Mouse (Mus musculus) heart, embryonic 11.5 days (tissue): ENCODE measurements at regions not wholly inside any gene's neighbourhood (a gene's known extent, or its start where the extent isn't known, plus 50 kb on each side); places are given as distances from the start of the nearest gene placed in this dataset.

Experiments
- ATAC-seq: fragments of 200-750 bp; cut with Nextera tagmentation; replicated peaks from 2 replicates; pipeline ENCODE4 v1.8.0; 2017; ENCODE audit warnings: moderate library complexity; ENCODE audit not compliant: insufficient number of reproducible peaks, low FRiP score, low TSS enrichment
- H3K27ac ChIP-seq: fragments of 300-500 bp; sonication (generic); 2 replicates; pipeline ENCODE4 v1.5.1; 2014; ENCODE audit warnings: mild to moderate bottlenecking, low read depth, low read length
- H3K27me3 ChIP-seq: fragments of 300-500 bp; sonication (generic); 2 replicates; pipeline ENCODE4 v1.6.1; 2014; ENCODE audit warnings: mild to moderate bottlenecking, low read length, mixed read lengths; ENCODE audit not compliant: control insufficient read depth, insufficient read depth
- H3K36me3 ChIP-seq: fragments of 300-500 bp; sonication (generic); 2 replicates; pipeline ENCODE4 v1.6.1; 2014; ENCODE audit warnings: mild to moderate bottlenecking, low read length, moderate library complexity, mixed read lengths; ENCODE audit not compliant: control insufficient read depth, insufficient read depth
- H3K4me1 ChIP-seq: fragments of 300-500 bp; sonication (generic); 2 replicates; pipeline ENCODE4 v1.6.1; 2014; ENCODE audit warnings: low read length; ENCODE audit not compliant: control insufficient read depth, insufficient read depth
- H3K4me2 ChIP-seq: fragments of 300-500 bp; sonication (generic); 2 replicates; pipeline ENCODE4 v1.6.1; 2014; ENCODE audit warnings: mild to moderate bottlenecking, moderate library complexity
- H3K4me3 ChIP-seq: fragments of 300-500 bp; sonication (generic); 2 replicates; pipeline ENCODE4 v1.5.1; 2014; ENCODE audit warnings: low read depth, low read length
- H3K9ac ChIP-seq: fragments of 300-500 bp; sonication (generic); 2 replicates; pipeline ENCODE4 v1.6.1; 2014; ENCODE audit warnings: mild to moderate bottlenecking, low read depth, low read length, moderate library complexity
- H3K9me3 ChIP-seq: fragments of 300-500 bp; sonication (generic); replicated peaks from 2 replicates; pipeline ENCODE4 v1.6.1; 2016; ENCODE audit warnings: low read length; ENCODE audit not compliant: control insufficient read depth
- WGBS: fragments of 180-500 bp; shearing (Covaris S2); extraction: QIAGEN DNeasy Blood & Tissue Kit; methylation state at CpG from one replicate; pipeline ENCODE4 v1.1.7; 2014; ENCODE audit not compliant: insufficient replicate concordance; 5-methylcytosine and 5-hydroxymethylcytosine counted together

DNA sequence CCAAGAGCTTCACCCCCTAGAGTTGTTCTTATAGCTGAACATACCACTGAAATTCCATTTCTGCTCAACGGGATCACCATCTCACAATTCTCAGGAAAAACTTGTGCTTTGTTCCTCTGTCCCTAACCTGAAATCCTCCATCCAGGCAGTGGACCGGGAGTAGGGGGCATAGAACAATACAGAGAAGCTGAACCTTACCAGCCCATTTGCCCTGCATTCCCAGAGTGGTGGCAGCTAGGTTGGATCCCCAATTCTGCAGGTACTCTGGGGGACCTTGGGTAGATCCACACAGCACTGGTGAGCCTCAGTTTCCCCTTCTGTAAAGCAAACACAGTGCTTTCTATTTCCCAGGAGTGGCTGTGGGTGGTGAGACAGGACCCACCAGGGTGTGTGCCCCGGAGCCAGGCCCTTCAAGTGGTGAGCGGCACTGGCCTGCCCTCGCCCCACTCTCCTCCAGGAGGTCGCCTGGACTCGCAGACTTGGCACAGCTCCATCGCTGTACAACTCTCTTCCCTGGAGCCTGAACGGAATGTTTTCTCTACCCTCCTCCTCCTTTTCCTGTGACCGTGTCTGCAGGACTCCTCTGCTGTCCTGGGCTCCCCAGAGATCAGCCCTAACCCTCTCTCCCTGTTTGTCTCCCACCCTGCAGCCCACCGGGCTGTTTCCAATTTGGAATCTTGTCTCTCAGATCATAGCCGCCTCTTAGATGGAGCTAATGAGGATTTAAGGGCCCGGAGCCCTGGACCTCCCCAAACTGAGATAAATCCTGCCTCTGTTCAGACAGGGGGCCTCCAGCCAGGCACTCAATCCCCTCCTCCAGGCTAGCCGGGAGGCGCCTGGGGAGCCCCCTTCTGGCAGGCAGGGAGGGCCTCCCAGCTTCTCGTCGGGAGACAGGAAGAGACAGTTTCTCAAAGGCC lies 52.3 kb upstream of the Cux1 start:
- Histone ChIP-seq H3K36me3 (no peaks in the 10 kb centered on the region), H3K9me3 (no peaks in the 10 kb centered on the region), H3K4me1 (peaks cover 19% of the 10 kb centered on the region), H3K27ac (peak overlapping the region; percentile 64), H3K4me3 (peak overlapping the region; percentile 14; the same call in 1 of the 2 replicates), H3K27me3 (peaks cover 4% of the 10 kb centered on the region; the same call in 1 of the 2 replicates), H3K9ac (0 out of 2 replicates have a peak overlapping the region, but pooled peaks have one; percentile 43), H3K4me2 (peak overlapping the region; percentile 58)
- 9% methylated on average over 17 of the region's 17 CpGs for WGBS
- peak; percentile 68; the same call in 1 of the 2 replicates for ATAC-seq

DNA sequence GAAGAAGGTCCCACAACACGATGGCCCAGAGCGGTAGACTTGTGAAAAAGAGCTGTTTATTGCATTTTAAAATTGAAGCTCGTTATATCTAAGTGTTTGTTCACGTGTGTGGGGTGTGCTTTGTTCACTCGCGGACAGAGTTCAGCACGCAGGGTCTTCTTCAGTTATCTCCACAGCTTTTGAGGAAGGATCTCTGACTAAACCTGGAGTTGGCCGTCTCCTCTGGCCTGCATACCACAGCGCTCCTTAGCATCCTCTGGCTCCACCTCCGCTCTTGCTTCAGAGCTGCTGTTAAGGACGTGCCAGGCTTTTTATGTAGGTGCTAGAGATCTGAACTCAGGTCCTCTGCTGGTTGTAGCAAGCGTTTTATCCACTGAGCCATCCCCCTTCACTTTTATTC lies 52.9 kb upstream of the Cux1 start:
- peak overlapping the region; percentile 14; the same call in 1 of the 2 replicates for H3K4me3 ChIP-seq
- 0 out of 2 replicates have a peak overlapping the region, but pooled peaks have one; percentile 43 for H3K9ac ChIP-seq
- WGBS = 14% methylated on average over 12 of the region's 12 CpGs
- H3K4me1 ChIP-seq = peaks cover 19% of the 10 kb centered on the region
- no peaks in the 10 kb centered on the region for H3K9me3 ChIP-seq
- H3K27me3 ChIP-seq = peaks cover 4% of the 10 kb centered on the region; the same call in 1 of the 2 replicates
- H3K36me3 ChIP-seq = no peaks in the 10 kb centered on the region
- peak overlapping the region; percentile 58 for H3K4me2 ChIP-seq
- no peak for ATAC-seq
- peak overlapping the region; percentile 64 for H3K27ac ChIP-seq

DNA sequence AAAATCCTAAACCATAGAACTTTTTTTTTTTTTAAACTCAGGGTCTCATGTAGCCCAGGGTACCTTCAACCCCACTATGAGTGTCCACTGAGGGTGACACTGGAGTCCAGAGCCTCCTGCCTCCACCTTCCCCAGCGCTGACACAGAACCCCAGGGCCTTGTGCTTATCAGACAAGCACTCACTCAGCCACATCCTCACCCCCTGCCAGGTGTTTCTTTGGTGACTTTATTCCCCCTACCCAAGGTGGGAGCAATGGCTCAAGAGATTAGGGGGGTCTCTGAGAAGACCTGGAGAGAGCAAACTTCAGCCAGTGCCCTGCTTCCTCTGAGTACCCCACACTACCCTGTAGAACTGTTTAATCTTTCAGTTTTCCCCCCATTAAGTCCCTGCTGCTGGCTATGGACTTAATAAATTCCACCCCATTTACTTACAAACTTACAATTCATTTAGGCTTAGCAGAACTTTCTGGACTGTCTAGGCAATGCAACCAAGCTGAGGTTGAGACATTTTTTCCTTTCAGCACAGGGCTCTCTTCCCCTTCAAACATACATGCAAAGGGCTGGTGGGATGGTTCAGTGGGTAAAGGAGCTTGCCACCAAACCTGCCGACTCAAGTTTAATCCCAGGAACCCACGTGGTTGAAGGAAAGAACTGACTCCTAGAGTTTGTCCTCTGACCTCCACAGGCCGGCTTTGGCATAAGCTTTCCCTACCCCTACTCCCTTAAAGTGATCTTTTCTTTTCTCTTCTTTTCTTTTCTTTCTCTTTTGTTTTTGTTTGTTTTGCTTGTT lies 54.2 kb upstream of the Cux1 start:
- H3K9me3 ChIP-seq = no peaks in the 10 kb centered on the region
- WGBS = 23% methylated on average over 4 of the region's 4 CpGs
- no peak overlapping the region for H3K9ac ChIP-seq
- H3K36me3 ChIP-seq = no peaks in the 10 kb centered on the region
- ATAC-seq = no peak
- H3K4me2 ChIP-seq = no peak overlapping the region
- H3K4me3 ChIP-seq = no peak overlapping the region
- peaks cover 19% of the 10 kb centered on the region for H3K4me1 ChIP-seq
- peaks cover 4% of the 10 kb centered on the region; the same call in 1 of the 2 replicates for H3K27me3 ChIP-seq
- H3K27ac ChIP-seq = no peak overlapping the region

DNA sequence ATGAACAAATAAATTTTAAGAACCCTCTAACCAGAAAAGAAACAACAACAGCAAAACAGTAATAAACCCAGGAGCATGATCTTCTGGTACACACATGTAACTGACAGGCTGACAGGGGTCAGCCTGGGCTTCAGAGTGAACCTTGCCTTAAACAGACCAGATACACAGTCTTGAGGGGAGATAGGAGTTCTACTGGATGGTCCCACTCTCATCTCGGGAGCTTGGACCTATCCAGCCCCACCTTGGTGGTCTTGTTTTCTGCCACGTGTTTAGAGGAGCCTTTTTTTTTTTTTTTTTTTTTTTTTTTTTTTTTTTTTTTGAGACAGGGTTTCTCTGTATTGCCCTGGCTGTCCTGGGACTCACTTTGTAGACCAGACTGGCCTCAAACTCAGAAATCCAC lies 54.9 kb upstream of the Cux1 start:
- no peak overlapping the region for H3K4me2 ChIP-seq
- H3K9ac ChIP-seq = no peak overlapping the region
- H3K4me1 ChIP-seq = peaks cover 19% of the 10 kb centered on the region
- H3K27ac ChIP-seq = no peak overlapping the region
- H3K27me3 ChIP-seq = peaks cover 4% of the 10 kb centered on the region; the same call in 1 of the 2 replicates
- H3K36me3 ChIP-seq = no peaks in the 10 kb centered on the region
- no peak overlapping the region for H3K4me3 ChIP-seq
- 14% methylated on average over 2 of the region's 2 CpGs for WGBS
- ATAC-seq = no peak
- H3K9me3 ChIP-seq = no peaks in the 10 kb centered on the region

DNA sequence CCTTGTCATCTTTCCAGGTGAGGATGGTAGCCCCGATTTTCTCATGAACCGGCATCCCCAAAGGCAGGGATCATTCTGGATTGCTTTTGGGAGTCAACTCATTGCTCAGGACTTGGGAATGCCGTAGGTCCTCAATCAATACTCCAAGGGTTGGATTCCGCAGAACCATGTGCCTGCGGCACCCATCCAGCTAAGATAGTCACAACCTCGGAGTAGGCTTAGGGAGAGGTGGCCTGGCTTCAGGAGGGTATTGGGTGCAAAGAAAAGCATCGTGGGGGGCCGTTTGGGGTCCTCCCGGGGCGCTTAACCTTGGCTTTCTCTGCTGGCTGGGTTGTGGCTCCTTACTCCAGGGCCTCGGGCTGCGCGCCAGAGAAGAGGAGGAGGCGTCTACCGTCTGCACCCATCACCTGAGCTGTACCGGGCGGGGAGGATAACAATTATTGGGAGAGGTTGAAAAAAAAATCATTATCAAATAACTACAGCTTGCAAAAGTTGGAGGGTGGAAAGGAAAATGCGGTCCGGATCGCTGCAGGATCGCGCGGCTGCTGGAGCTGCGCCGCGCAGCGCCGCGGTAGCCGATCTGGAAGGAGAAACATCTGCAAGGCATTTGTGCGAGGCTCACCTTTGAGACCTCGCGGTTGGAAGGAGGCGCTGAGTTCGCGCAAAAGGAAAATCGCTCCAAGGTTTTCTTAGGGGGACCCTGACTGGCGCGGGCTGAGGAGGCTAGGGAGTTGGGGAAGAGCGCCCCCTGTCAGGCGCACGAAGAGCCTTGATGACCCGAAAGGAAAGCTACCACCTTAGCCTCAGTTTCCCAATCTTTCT lies 55.6 kb upstream of the Cux1 start:
- Histone ChIP-seq H3K27me3 (0 out of 2 replicates have a peak, but pooled peaks cover 4% of the 10 kb centered on the region), H3K9ac (peak overlapping the region; percentile 30; the same call in 1 of the 2 replicates), H3K4me3 (peak overlapping the region; percentile 48), H3K4me1 (peaks cover 19% of the 10 kb centered on the region), H3K27ac (no peak overlapping the region), H3K4me2 (peak overlapping the region; percentile 77), H3K9me3 (no peaks in the 10 kb centered on the region), H3K36me3 (no peaks in the 10 kb centered on the region)
- WGBS = 3% methylated on average over 43 of the region's 43 CpGs
- ATAC-seq = no peak; the same call in 1 of the 2 replicates

DNA sequence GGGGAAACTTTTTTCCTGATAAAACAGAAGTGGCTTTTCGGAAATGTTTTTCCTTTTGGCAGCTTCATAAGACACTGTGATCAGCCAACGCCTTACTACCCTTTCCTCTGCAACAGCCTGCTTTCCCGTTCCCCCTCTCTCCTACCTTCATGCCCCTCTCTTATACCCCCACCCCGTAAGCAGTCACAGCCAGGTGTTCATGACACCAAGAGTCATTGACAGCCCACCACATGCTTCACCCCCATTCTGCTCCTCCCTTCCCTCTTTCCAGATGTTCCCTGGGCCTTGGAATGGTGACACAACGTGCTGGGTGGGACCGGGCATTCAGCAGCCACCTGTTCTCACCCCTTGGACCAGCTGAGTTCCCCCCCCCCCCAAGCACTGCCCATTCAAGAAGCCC lies 56.5 kb upstream of the Cux1 start:
- no peak for ATAC-seq
- Histone ChIP-seq H3K27me3 (0 out of 2 replicates have a peak, but pooled peaks cover 4% of the 10 kb centered on the region), H3K4me3 (no peak overlapping the region), H3K9ac (no peak overlapping the region), H3K9me3 (no peaks in the 10 kb centered on the region), H3K4me2 (no peak overlapping the region), H3K4me1 (peaks cover 19% of the 10 kb centered on the region), H3K36me3 (no peaks in the 10 kb centered on the region), H3K27ac (no peak overlapping the region)
- 60% methylated on average over 6 of the region's 6 CpGs for WGBS

DNA sequence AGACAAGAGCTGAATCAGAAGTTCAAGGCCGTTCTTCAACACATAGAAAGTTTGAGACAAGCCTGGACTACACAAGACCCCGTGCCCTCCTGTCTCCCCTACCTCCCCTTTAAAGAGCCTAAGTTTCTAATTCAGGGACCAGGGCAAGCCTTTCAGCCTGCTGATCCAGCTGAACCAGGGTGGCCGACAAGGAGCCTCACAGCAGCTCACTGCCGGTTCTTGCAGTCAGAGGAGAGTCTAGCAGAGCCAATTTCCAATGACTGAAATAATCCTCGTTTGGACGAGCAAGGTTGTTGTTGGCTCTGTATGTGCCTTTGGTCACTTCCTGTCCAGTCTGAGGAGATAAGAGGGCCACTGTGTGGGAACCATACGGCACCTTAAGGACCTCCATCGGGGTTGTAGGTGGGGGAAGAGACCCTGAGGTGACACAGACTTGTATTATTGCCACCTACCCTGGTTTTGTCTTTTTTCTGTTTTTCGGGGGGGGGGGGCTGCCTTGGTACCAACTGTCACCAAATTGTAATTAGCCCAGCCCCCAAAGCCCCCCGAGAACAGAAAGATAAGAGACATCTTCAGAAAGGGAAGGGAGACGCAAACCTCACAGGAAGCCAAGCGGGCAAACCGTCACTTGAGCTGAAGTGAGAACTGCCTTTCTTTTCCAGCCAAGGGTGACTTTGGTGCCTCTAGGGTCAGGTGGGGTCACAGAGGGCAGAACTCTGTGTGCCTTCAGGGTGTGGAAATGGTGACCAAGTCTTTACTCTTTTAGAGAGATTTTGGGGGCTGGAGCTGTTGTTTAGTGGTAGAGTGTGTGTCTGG lies 58.1 kb upstream of the Cux1 start:
- H3K9me3 ChIP-seq = no peaks in the 10 kb centered on the region
- H3K4me1 ChIP-seq = peaks cover 6% of the 10 kb centered on the region
- H3K4me2 ChIP-seq = no peak overlapping the region
- 0 out of 2 replicates have a peak, but pooled peaks cover 4% of the 10 kb centered on the region for H3K27me3 ChIP-seq
- no peak overlapping the region for H3K27ac ChIP-seq
- 43% methylated on average over 13 of the region's 13 CpGs for WGBS
- H3K9ac ChIP-seq = no peak overlapping the region
- no peak for ATAC-seq
- H3K36me3 ChIP-seq = no peaks in the 10 kb centered on the region
- H3K4me3 ChIP-seq = no peak overlapping the region
